Mouse (Mus musculus): ENCODE measurements around the gene Frmd4a.
"Not testable (repeated sequence)": the region's sequence is repeated elsewhere in the genome, so short reads cannot be mapped to it uniquely, and the experiment has no call there.

Gene Frmd4a

DNA sequence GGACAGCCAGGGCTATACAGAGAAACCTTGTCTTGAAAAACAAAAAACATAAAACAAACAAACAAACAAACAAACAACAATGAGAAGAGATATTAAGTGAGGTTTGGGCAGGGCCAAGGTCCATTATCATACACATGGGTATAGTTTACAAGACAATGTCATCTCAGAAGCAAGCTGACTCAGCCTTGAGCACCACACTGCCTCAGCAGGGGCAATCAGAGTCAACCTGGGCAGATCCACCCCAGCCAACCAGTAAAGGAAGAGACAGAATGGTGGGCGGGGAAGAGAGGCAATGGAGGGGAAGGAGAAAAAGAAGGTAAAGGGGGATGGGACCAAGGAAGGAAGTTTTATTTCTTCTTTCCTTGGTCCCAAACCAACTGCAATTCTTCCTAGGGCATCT lies 276.2 kb downstream of the Frmd4a start:
- no peak for DNase-seq

DNA sequence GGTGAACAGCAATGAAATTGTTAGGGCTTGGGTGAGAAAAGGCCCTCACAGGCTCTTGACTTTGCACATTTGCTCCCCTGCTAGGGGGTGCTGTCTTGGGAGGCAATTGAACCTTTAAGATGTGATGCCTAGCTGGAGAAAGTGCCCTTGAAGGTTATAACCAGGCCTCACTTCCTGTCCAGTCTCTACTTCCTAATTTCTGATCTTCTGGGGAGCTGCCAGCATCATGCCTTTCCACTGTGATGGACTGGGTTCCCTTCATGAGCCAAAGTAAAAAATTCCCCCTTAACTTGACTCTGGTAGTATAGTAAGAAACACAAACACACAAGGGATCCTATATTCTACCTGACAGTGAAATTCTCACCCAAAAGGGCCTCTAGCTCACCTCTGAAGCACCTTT lies 278.1 kb downstream of the Frmd4a start:
- DNase-seq, result no peak

DNA sequence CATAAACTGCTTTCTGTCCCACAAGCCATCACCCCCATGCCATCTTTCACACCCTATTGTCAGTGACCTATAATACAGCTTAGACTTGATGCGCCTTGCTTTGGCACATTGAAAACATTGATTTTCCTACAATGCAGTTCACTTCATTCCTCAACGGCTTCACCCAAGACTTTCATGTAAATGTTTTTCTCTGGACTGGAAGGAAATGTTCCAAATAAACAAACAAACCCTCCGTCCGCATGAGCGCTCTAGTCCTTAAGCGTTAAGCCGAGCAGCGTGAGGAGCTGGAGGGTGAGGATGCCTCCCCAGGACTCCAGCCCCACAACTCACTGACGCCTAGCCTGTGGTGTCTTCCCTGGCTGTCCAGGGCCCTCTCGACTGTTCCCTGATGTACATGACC lies 279.4 kb downstream of the Frmd4a start:
- no peak for DNase-seq

DNA sequence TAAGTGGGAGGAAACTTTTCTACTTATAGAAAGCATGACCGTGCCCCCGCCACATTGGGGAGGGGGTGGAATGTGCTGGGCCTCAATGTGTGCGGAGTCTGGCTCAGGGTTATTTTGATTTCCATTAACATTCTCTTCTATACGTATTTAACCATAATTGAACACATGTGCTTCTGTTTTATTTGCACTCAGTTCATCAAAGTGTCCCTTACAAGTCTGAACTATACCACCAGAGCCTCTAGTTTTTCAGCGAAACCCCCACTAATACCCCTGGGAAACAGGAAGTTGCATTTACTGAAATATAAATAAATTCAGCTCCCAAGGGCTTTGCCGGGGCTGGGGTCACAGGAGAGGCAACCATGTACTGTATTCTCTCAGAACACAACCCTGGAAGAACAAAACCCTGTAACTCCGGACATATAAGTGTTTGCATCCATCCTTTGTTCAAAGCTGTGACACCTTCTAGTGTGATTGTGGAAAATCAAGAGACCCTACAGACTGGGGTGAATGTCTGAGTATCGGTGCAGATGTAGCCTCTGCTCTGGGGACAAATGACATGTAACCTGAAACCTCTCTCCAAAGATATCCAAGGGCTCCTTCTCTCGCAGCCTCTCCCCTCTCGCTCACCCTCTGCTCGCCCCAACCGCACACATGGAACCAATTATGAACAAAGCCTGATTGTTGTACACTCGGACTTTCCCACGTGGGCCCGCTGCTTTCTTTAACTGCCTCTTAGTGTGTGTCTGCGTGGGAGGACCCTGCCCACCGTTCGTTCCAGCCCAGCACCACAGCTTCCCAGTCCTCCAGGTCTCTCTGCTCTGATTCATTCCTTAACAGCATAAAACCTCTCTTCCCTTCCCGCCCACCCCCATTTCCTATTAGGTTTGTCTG lies 281.1 kb downstream of the Frmd4a start:
- no peak for DNase-seq

DNA sequence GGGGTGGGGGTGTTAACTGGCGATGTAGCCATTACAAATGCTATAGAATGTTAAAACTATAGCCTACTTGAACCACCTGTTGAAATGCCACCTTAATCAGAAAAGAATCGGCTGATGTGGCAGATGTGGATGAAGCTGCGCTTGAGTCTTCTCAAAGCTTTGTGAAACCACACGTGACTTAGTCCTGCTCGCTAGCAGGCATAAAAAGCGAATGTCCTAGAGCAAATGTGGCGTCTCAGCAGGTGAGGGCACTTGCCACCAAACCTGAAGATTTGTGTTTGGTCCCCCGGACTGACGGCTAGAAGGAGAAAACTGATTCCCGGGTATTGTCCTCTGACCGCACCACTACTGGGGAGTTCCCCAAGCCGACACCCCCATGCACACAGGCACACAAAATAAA lies 282.1 kb downstream of the Frmd4a start:
- DNase-seq, result no peak

DNA sequence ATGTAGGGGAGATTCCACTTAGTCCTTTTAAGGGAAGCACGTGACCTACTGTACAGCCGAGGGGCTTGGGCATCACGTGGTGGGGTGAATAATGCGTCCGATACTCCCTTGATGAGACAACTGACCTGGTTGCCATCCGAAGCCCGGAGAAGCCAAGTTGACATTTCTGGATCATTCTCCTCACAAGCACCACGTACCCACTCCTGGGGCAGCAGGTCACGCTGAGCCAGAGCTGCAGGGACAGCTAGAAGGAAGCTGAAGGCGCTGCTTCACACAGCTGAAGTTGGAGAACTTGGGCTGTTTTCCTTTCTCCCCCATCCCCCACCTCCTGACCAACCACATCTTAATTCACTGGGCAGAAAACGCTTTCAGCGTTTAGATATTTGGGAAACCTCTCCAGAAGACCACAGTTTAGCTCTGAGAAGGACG lies 282.9 kb downstream of the Frmd4a start:
- peak in 1 of 2 experiments; percentile 16 for DNase-seq

DNA sequence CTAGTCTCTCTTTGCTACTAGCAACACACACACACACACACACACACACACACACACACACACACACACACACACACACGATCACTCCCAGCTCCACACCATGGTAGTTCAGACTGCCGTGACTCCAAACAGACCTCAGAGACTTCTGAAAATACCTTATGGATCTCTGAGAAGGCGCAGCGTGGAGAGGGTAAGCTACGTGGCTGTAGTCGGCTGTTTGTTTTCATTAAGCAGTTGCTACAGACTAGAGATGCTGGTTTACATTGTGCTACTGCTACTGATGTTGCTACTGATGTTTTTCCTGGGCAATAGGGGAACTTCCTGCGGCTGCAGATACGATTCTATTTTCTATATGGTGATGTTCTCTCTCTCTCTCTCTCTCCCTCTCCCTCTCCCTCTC lies 283.3 kb downstream of the Frmd4a start:
- no peak for DNase-seq

DNA sequence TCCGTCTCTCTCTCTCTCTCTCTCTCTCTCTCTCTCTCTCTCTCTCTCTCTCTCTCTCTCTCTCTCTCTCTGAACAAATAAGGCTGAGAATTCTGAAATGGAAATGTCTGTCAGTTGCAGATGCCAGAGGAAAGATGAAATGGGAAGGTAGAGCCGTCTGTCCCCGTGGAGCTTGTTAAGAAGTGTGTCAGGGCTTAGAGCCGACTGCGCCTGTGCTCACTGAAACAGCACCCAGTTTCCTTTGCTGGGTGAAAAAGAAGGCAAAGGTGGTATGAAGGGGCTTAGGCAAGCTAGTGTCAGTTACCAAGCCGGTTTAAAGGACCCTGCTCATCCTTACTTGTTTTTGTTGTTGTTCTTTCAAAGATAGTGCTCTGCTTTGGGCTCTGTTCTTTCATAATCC lies 283.7 kb downstream of the Frmd4a start:
- no peak for DNase-seq

DNA sequence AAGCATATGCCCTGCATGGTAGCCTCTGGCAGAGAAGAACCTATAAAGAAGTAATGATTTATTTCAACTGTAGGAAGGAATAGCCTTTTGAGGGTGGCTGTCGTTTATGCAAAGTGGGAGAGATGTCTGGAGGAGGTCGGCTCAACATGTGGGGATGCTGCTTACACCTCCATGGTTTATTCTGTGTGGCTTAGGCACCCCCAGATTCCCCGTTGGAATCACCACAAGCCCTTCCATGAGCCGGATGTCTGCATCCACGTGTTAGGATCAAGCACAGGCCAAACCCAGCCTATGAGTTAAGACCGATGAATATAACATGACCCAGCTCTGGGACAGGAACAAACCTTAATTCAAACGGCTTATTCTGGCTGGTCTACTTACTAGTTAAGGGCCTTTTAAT lies 284.2 kb downstream of the Frmd4a start:
- DNase-seq, result no peak

DNA sequence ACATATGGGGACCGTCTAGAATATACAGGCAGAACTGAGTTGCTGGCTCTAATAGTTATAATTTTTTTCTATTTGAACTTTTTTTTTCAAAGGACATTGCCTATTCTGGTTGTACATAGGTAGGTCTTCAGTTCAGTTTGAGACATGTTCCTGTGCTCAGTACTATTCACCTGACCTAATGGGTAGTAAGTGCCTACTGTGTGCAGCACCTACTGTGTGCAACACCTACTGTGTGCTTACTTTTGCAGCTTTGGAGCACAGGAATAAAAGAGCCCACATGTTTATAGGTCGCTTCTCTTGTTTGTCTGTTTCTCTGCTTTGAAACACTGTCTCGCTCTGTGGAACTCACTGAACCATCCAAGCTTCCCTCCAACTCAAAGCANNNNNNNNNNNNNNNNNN lies 284.6 kb downstream of the Frmd4a start:
- DNase-seq, result no peak

DNA sequence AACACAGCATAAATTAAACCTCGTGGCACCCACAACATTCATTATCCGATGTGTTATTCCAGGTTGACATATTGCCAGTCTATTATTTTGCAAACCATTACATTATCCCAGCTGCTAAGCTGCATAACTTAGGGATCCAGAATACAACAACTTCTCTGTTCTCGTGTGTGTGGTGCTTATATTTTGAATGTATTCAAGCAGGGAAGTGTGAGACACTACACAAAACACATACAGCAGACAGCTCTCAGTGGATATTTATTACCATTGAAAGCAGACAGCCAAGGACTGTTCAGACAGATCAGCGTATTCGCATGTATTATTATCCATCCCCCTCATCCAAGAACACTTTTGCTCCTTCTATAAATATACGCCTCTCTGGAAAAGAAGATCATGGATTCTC lies 289.6 kb downstream of the Frmd4a start:
- DNase-seq, result no peak

DNA sequence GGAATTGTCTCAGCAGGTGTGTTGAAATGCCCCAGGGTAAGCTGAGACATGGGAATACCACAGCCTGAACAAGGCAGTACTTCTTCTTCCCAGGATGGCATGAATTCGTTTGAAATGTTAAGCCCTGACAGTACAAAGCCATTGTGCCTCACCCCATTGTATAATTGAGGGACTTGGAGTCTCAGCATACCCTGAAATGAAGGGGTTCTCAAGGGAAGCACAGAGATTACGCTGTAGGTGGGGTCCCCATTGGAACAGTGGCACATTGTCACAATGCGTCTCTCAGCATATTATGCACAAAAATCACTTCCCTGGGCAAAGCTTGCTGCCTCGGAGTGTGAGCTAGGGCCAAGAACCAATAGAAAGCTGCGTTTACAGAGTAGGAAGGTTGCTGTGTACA lies 297.0 kb downstream of the Frmd4a start:
- DNase-seq, result no peak

DNA sequence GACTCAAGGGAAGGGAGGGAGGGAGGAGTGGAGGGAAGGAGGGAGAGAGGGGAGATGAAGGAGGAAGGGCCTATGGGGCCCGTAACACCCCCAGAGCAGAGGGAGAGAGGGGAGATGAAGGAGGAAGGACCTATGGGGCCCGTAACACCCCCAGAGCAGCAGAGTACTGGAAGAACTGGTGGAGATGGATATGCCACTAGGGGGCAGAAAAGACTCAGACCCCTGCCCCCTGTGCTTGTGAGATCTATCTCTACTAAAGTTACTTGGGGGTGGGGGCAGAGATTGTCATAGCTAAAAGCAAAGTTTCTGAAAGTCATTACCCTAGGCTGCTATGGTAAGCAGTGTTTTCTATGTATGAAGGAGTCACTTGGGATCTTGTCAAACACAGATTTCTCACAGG lies 299.1 kb downstream of the Frmd4a start:
- no peak for DNase-seq

DNA sequence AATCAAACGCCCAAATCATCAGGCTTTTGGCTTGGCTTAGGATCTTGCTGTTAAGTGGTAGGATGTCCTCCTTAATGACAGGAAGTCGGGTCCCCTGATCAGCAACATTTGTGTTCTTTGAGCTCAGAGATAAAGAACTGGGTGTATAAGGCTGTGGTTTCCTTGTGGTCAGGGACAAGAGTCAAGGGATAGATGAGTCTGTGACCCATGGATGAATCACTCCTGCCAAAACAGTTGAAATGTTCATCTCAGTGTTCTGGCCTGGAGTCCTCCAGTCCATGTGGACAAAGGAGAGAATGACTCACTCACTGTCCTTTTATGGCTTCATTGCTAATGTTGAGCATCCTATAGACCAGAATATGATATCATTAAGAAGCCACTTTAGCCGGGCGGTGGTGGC lies 300.6 kb downstream of the Frmd4a start:
- DNase-seq, result no peak

DNA sequence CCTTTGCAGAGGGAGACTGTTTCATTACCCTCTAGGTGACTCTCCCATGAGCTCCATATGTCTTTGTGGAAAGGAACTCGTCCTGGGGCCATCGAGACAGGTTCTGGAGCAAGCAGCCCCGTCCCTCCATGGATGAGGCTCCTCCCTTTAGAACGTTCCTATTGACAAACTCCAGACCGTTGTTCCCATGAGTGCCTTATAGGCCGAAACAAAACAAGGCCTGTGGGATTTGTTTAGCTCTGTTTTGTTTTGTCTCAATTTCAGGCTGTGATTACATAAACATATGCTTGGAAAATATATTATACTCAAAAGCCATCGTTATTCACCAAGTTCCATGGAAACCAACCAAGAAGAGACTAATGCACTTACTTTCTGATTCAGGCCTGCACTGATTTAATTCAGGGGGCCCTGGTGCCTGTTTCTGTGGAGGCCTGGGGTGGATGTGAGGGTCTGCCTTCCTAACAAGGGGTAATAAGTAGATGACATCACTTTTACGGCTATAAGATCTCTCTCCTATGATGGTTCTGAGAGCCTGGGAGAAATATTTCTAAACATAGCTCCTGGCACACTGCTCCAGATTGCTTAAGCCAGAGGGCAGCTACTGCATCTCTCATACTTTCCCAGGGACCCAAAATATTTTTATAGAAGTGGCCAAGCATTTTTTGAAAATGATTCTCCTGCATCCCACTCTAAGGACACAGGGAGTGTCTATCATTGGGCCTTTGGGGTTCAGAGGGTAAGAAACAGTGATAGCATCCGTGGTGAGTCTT lies 308.9 kb downstream of the Frmd4a start:
- no peak for DNase-seq

DNA sequence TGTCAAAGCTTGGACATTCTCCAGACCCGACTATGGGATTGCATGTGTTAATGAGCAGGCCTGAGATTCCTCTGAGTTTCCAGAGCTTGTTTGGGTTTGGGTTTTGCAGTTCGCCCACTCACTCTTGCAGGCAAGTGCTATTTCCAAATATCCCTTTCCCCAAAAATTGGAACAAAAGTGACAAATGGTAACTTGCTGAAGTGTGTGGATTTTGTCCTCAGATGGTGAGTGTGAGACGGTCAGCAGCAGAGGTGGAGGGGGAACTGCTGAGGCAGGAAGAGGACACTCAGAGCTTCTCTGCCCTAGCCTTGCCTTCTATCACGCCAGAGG lies 309.5 kb downstream of the Frmd4a start:
- DNase-seq, result no peak

DNA sequence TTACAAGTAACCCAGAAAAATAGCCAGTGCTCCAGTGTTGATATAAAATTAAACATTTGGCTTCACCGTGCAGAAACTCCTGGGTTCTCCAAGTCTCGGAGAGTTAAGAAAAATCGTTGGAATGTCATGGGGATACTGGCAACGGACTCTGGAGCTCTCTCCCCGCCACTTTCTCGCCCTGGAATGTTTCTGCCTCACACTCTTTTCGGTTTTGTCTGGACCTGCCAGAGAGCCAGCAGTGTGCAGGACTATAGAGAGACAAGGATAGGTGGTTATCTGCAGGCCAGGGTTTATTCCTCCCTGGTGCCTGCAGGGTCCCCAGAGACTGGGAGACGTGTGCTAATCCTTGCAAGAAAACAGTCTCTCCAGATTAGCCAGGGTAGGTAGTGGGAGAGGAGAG lies 314.9 kb downstream of the Frmd4a start:
- no peak for DNase-seq

DNA sequence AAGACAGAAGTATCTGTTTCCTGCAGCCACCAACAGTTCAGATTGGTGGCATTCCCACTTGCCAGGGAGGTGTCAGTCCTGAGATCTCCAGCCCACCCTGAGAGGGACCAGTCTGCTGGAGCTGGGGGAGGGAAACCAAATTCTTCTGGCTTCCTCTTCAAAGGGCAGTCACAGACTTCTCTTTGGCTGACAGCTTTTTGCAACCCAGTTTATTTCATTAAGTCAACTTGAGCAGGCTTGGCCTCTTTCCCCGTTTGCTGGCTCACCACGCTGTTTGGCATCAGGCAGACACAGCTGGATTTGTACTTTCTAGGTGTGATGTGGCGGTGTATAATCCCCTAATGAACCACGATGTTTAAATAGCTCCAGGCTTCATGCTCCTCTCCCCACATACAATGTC lies 316.7 kb downstream of the Frmd4a start:
- DNase-seq, result no peak

DNA sequence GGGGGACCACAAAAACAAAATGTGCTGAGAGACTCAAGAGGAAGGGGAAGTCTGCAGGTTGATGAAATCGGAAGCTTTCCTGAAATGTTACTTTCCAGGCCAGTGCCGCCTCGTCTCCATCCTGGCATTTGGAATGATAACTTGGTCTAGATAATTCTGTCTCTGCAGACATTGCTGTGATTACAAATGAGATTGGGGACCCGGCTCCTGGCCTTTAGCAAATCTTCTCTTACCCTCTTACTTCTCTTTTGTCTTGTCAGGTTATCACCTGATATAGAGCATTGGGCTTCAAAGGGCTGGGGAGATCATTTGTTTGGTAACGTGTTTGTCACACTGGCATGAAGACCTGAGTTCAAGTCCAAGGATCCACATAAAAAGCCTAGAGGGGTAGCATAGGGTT lies 317.4 kb downstream of the Frmd4a start:
- no peak for DNase-seq

DNA sequence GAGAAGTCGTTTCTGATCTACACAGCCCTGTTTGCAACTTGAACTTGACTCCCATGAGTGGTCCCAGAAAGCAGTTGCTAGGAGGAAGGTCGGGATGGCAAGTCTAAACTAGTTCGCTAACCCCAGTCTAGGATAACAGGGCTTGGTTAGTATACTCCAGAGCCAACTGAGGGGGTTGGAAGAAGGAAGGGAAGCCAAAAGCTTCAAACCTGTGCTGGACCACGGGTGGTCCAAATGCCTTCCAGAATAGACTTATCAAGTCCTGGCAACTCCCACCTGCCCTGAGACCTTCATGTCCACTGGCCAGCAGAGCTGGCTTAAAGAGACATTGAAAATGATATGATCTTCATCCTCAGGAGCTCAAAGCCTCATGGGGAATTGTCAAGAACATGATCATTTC lies 318.4 kb downstream of the Frmd4a start:
- no peak for DNase-seq

DNA sequence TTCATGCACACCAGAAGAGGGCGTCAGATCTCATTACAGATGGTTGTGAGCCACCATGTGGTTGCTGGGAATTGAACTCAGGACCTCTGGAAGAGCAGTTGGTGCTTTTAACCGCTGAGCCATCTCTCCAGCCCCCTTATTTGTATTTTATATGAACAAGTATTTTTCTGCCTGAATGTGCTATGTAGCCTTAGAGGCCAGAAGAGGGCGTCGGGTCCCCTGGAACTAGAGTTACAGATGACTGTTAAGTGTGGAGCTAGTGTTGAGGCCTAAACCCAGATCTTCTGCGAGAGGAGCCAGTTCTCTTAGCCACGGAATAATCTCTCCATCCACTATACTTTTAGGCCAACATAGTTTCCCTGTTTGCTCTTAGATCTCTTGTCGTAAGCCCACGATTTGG lies 320.8 kb downstream of the Frmd4a start:
- DNase-seq, result not testable (repeated sequence)

DNA sequence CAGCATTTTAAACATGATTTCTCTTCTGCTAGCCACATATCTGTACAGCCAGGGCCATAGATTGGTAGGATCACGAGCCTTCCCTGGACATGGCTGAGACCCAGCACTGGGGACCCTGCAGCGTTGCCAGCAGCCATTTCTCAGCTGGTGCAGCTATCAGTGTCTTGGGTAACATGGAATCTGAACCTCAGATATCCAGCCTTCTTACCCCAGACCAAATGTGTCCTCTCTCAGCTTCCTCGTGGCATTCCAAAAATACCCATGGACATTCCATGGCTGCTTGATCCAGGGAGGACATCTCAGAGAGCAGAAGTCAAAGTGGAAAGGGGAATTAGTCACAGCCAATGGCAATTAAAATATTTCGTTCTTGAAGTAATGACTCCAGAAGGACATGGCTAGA lies 321.6 kb downstream of the Frmd4a start:
- no peak for DNase-seq

DNA sequence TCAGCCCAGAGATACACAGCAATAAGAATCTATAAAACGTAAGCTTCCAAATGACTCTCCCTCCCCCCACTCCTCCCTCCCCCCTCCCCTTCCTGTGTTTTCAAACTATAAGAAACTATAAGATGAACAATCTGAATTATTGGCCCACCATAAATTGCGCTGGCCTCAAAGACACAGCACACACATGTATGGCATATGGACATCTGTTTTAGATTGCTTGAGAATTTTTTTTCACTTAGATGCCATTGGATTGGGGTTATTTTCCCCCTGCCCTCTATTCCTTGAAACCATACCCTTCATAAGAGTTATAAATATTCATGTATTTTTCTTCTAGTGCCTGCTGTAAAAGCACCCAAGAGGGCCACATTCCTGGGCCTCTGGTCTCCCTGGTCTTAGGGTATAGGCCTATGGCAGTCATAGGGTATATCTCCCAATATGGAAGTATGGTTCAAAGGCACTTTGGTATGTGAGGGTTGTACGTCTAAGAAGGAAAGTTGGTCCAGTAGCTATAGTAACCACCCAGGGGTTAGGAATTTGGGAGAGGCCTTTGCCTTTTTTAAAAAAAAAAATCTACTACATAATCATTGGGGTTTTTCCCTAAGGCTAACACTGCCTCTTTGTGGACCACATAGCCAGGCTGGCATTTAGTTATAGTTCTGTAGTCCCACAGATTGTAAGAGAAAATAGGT lies 322.2 kb downstream of the Frmd4a start:
- no peak for DNase-seq

DNA sequence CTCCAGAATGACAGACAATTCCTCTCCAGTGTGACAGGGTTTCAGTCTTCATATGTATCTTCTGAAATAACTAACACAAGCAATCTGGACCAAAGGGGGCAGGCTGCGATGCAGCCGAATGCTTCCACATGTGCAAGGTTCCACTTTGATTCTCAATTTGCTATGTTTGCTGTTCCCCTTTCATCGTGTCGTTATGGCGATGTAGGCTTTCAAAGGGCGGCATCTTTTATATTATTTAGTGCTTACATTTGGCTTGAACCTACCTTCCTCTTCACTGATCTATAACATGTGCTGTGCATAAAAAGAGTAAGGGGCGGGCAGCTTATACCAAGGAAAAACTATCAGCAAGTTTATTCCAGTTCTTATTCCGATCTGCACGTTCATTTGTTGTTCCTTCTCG lies 322.9 kb downstream of the Frmd4a start:
- DNase-seq, result no peak

Data from cerebellum, postnatal 25 days (tissue).